Mouse (Mus musculus) embryo, embryonic 10 days (tissue): ENCODE measurements around the gene Prap1.
A peak's percentile ranks its signal among the peaks of the same experiment; 100 is the strongest.
"Not testable (repeated sequence)": the region's sequence is repeated elsewhere in the genome, so short reads cannot be mapped to it uniquely, and the experiment has no call there.

Source experiments
- DNase-seq: peaks from one replicate; pipeline ENCODE4 v3.0.0-alpha.2; 2015; ENCODE audit warnings: low spot score

Prap1 gene

GRCm38 (mm10) chr7:140082242-140082678, 10.9 kb upstream of the Prap1 start, which contains the start of gene Caly:
TSS of gene Caly (minus strand) at chr7:140082548.
- peak; percentile 86 for DNase-seq

DNA sequence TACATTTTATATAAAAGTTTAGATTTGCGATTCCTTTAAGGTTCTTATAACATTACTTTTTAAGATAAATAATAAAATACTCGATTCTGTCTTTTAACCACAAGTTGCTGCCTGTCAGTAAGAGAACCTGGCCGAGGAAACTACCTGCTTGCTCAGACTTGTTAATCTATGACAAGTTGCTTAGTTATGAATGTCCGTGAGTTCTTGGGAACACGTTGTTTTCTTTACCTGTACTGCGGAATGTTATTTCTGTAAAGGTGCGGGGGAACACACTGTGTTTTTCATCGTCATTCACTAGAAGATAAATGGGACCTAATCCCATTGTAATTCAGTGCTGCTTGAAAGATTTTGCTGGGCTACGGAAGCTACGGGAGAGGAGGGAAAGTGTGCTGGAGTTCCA, 2.6 kb upstream of the Prap1 start:
- DNase-seq = no peak

- no peak for DNase-seq
These were observed 1.8 kb downstream of the Prap1 start for GRCm38 (mm10) chr7:140094954-140095353.

DNA sequence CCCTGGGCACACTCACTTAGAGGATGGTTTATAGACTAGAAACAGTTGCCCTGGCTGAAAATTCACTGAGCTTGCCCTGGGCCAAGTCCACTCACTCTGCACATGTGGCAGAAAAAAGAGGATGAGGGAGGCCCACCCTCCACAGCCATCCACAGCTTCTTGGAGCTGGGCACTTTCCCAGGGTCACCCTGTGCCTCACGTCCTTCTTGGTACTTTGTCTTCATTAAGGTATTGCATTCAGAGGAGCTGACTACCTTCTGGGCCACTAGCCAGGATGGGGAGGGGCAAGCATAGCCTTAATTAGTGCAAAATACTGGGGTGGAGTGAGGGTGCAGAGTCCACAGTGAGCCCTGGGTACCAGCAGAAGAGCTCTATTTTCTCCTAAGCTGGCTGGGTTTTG, 2.4 kb downstream of the Prap1 start:
- DNase-seq = no peak

DNA sequence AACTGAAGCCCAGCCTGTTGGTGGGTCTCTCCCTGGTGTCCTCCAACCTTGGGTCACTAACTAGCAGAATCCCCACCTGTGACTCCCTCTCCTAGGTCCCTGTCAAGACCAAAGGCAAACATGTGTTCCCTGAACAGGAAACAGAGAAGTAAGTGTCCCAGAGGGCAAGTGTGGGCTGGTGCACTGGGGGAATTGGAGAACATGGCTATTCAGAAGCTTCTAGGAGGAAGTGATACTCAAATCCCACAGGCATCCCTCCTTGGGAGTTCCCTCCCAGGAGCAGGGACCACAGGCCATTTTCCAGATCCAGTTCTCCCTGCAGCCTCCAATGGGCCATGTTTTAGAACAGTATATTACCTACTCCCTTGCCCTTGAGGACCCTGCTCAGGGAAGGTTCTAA, 2.9 kb downstream of the Prap1 start:
- DNase-seq = no peak

- no peak for DNase-seq
These were observed 5.3 kb downstream of the Prap1 start for GRCm38 (mm10) chr7:140098466-140098865.

DNA sequence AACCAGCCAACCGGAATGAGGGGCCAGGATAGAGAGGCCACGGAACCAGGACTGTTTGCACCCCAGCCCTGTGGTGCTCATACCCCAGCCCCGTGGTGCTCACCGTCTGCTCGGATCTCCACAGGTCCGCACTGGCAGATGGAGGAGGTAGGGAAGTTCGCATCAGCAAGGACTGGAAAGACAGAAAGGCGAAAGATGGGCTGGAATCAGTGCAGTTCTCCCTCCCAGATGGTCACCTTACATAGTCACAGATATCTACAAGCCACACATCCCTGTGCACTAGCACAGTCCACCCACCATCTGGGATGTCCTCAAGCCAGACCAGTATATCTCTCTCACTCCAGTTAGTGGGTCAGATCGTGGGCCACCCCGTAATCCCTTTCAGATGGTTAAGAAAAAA, 8.3 kb downstream of the Prap1 start:
- DNase-seq = no peak

DNA sequence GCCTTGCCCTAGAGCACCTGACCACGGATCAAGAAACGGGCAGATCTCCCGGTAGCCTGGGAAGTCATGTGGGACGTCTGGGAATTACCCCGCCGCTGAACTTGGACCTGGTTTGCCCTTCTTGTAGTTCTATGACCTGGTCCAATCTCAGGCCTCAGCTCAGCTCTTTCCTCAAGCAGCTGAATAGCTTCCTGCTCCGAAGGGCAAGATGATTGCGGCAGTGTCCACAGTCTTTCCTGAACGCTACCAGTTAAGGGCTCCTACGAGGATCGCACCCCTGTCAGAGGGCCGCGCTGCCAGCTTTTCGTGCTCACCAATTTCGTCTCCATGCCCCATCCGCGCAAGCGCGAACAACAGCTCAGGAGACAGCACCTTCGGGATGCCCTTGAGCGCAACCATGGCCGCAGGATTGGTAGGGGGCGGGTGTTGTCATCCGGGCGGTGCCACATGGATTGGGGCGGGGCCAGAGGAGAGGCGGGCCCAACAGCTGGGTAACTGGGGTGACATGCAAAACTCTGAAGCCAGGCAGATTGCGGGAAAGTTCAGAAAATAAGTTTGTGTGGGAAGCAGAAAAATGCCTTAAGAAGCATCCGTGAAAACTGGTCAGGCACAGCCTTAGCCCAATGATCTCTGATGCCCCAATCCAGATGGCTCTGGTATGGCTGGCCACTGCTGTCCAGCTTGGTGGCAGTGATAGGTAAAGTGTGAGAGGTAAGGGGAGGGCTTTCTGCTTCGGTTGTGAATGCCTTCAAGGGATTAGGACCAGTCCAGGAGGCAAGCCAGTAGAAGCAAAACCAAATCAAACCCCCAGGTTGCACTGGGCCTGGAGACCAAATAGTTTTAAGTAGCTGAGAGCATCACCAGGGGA, 9.0 kb downstream of the Prap1 start, which contains the start of gene Fuom:
Fuom (minus strand) TSS at position 449 of the 868 bp plus-strand sequence.
- DNase-seq = peak; percentile 83

DNA sequence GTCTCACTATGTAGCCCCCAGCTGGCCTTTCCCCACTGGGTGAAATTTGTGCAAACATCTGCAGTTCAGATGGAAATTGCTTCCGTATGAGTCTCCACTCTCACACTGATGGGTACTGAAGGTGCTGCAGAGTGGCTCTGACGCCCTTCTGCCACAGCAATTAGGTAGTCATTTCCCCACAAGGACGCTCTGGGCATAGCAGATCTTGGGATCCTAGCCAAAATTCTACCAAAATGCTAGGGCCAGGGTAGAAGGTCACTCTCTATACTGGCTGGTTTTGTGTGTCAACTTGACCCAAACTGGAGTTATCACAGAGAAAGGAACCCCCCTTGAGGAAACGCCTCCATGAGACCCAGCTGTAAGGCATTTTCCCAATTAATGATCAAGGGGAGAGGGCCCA, 10.8 kb downstream of the Prap1 start:
- DNase-seq = no peak

DNA sequence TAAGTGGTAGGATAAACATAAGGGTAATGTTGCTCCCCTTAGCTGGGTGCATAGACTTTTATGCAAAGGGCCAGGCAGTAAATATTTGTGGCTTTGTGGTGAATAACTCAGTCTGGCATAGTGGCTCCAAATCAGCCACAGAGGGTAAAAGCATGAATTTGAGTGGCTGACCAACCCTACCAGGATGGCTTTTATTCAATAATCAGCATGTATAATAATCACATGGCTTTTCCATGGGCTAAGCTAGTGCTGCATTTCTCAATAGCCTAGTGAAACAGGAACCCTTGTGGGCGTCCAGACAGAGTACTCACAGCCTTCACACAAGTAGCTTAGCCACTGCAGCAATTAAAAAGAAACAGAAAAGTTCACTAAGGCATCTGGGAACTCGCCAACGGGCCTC, 18.7 kb downstream of the Prap1 start:
- DNase-seq = no peak

DNA sequence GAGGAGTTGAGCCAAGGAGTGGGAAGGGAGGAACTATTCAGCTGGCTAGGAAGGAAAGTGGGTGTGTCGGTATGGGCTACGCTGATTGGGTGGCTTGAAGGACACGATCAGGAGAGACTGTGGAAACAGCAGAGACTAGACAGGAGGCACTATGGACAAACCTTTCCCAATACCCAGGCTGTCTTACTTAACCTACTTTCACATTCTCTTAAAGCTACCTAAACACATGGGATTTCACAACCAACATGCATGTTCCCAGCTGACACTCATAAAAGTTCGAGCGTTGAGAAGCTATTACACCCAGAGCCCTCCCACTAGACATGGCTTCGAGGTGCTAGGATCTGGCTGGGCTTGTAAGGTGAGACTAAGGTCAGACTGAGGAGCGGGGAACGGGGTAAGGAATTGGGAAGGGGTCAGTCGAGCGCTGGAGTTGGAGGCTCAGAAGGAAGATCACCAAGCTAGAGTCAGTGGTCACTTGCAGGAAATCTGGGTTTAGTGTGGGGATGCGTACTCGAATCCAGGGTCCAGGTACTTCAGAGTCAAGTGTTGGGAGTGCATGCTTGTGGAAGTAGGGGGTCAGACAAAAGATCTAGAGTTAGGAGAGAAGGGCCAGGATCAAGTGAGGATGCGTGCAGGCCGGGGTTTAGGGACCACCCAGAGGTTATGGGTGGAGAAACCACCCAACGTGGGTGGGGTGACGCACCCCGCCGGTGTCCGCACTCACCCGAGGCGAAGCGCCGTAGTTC, 22.6 kb downstream of the Prap1 start, which contains the start of gene Paox:
Paox (plus strand) TSS at position 217 of the 746 bp plus-strand sequence.
- peak; percentile 64 for DNase-seq

GRCm38 (mm10) chr7:140116329-140117054, 23.3 kb downstream of the Prap1 start, which contains the start of gene Echs1:
TSS of gene Echs1 (minus strand) at chr7:140116476.
- peak; percentile 92 for DNase-seq

DNA sequence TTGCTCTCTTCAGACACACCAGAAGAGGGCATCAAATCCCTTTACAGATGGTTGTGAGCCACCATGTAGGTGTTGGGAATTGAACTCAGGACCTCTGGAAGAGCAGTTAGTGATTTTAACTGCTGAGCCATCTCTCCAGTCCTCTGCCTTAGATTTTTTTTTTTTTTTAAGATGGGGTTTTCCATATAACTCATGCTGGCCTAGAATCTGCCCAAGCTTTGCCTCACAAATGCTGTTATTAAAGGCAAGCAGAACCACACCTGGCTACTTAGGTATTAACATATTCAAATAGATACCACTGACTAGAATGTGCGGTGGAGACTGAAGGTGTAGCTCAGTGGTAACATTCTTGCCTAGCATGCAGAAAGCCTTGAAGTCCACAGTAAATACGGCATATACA, 27.3 kb downstream of the Prap1 start:
- DNase-seq = no peak

GRCm38 (mm10) chr7:140121338-140121910, 28.2 kb downstream of the Prap1 start:
- no peak for DNase-seq

DNA sequence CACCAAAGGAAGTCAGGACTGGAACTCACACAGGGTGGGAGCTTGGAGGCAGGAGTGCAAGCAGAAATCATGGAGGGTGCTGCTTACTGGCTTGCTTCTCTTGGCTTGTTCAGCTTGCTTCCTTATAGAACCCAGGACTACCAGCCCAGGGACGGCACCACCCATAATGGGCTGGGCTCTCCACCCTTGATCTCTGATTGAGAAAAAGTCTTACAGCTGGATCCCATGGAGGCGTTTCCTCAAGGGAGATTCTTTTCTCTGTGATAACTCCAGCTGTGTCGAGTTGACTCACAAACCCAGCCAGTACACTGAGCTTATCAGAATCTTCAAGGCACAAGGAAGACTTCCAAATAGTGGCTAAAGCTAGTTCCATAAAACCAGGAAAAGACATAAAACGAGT, 29.6 kb downstream of the Prap1 start:
- no peak for DNase-seq

- DNase-seq = no peak
These were observed 31.2 kb downstream of the Prap1 start for GRCm38 (mm10) chr7:140124382-140124781.

- DNase-seq = peak; percentile 90
These were observed 32.3 kb downstream of the Prap1 start for GRCm38 (mm10) chr7:140125278-140126021.

DNA sequence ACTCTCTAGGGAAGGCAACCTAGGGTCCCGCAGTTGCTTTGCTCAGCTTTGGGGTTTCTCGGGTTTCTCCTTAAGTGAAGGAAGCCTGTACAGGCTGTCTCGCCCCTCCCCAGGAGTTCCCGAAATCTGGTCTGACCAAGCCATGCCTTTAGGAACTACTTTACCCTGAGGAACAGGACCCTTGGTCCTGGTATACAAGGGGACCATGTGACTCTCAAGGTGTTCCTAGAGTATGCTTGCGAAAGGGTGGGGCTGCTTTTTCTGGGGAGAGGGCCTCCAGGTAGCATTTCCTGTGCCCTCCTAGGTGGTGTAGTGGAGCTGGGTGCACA, 32.8 kb downstream of the Prap1 start:
- no peak for DNase-seq

GRCm38 (mm10) chr7:140126934-140127333, 33.7 kb downstream of the Prap1 start:
- no peak for DNase-seq

DNA sequence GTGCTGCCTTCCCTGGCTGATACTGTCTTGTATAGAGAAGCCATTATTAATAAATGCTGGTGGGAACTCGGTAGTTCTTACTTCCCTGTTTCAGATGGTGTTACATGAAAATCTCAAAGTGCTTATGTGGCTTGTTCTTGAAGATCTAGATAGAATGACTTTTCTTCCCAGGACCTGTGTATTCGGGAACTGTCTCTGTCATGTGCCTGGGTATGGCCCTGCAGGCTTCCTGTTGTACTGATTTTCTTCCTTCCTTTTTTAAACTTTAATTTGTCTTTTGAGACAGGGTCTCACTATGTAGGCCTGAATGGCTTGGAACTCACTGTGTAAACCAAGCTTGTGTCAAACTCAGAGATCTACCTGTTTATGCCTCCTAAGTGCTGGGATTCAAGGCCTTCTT, 34.7 kb downstream of the Prap1 start:
- no peak for DNase-seq

DNA sequence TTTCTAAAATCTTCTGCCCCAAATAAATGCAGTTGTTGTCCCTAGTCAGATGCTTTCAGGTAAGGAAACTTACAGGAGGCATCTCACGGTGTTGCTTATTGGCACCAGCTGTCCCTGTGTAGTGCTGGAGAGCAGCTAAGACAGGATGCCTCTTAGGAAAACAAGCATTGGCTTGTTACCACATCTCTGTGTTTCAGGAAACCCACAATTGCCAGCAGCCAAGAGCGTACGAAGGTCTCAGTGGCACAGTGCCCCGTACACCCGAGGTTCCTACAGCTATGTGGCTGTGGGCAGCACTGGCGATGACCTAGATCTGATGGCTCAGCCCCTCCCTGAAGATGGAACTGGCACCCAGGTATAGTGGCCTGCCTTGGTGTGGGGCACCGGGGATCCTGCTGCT, 39.0 kb downstream of the Prap1 start:
- DNase-seq = not testable (repeated sequence)
